Mouse (Mus musculus) CH12.LX (cell line): Measurements from ENCODE around the gene Ssh2. TPM values are rescaled to one million over a fixed set of nuclear protein-coding genes. Genes with fewer than 3 reads are reported as not detected.

Experiments used
- DNase-seq: peaks from one replicate; pipeline ENCODE4 v3.0.0-alpha.2; 2013; ENCODE audit errors: extremely low read depth
- H3K27ac ChIP-seq: 2 replicates; pipeline ENCODE4 v1.5.1; 2012; ENCODE audit warnings: low read depth, mild to moderate bottlenecking, control low read depth, moderate library complexity; ENCODE audit not compliant: insufficient read depth
- H3K27me3 ChIP-seq: replicated peaks from 2 replicates; pipeline ENCODE3; 2012; ENCODE audit warnings: inconsistent platforms
- H3K36me3 ChIP-seq, 2 experiments: replicated peaks in 1 of 2; 2 replicates each; pipeline versions ENCODE3 to v1.6.1; 2012; ENCODE audit warnings: inconsistent platforms in 1 of 2, low read length in 1 of 2, mild to moderate bottlenecking in 1 of 2, mixed read lengths in 1 of 2, moderate library complexity in 1 of 2; ENCODE audit not compliant: control insufficient read depth in 1 of 2, insufficient read depth in 1 of 2
- H3K4me1 ChIP-seq, 2 experiments: 2 replicates each; pipeline ENCODE4 v1.6.1; 2012; ENCODE audit warnings: inconsistent platforms in 1 of 2, moderate library complexity in 1 of 2; ENCODE audit not compliant: insufficient read depth in 2 of 2, control insufficient read depth in 1 of 2
- H3K4me2 ChIP-seq: 2 replicates; pipeline ENCODE4 v1.6.1; 2012; ENCODE audit warnings: low read depth, mild to moderate bottlenecking, control low read depth; ENCODE audit not compliant: poor library complexity, insufficient read depth, severe bottlenecking
- H3K4me3 ChIP-seq, 3 experiments: fragments of 150-350 bp in 1 of 3; sonication (generic) in 1 of 3; replicated peaks in 1 of 3; 2 replicates each; pipeline versions ENCODE3 to v1.5.1; 2011 to 2012; ENCODE audit warnings: low read depth in 2 of 3, low read length in 2 of 3, mild to moderate bottlenecking in 2 of 3, moderate library complexity in 2 of 3, control low read depth in 1 of 3, improper control_type of control experiment in 1 of 3, inconsistent platforms in 1 of 3, mixed read lengths in 1 of 3; ENCODE audit not compliant: poor library complexity in 1 of 3
- H3K79me2 ChIP-seq: replicated peaks from 2 replicates; pipeline ENCODE4 v1.6.1; 2012; ENCODE audit warnings: mild to moderate bottlenecking, moderate library complexity; ENCODE audit not compliant: control insufficient read depth, poor library complexity, insufficient read depth, severe bottlenecking; ENCODE audit errors: extremely low read depth
- H3K9ac ChIP-seq: 2 replicates; pipeline ENCODE4 v1.6.1; 2012; ENCODE audit warnings: low read depth, mild to moderate bottlenecking, control low read depth, moderate library complexity; ENCODE audit not compliant: insufficient read depth
- H3K9me3 ChIP-seq: replicated peaks from 2 replicates; pipeline ENCODE3; 2012; ENCODE audit warnings: low read length, inconsistent platforms, mixed read lengths
- CHD2 ChIP-seq: IDR thresholded peaks from 2 replicates; pipeline ENCODE4 v1.6.1; 2011; ENCODE audit warnings: low read length, improper control_type of control experiment
- CTCF ChIP-seq, 2 experiments: IDR thresholded peaks in 1 of 2; conservative IDR thresholded peaks in 1 of 2; 2 replicates each; pipeline ENCODE4 v1.5.1; 2011 to 2012; ENCODE audit warnings: low read depth in 2 of 2, low read length in 2 of 2, improper control_type of control experiment in 1 of 2, inconsistent platforms in 1 of 2, mild to moderate bottlenecking in 1 of 2, moderate library complexity in 1 of 2
- E2F4 ChIP-seq: IDR thresholded peaks from 2 replicates; pipeline ENCODE4 v1.6.1; 2011; ENCODE audit warnings: low read depth, low read length, improper control_type of control experiment; ENCODE audit not compliant: insufficient replicate concordance
- EP300 ChIP-seq: IDR thresholded peaks from 2 replicates; pipeline ENCODE4 v1.6.1; 2011; ENCODE audit warnings: low read length, improper control_type of control experiment
- ETS1 ChIP-seq: conservative IDR thresholded peaks from 2 replicates; pipeline ENCODE4 v1.6.1; 2012; ENCODE audit warnings: low read depth, mild to moderate bottlenecking, inconsistent platforms, low read length, improper control_type of control experiment, moderate library complexity
- HCFC1 ChIP-seq: IDR thresholded peaks from 2 replicates; pipeline ENCODE4 v1.6.1; 2012; ENCODE audit warnings: low read depth, mild to moderate bottlenecking, inconsistent platforms, low read length, improper control_type of control experiment
- IRF4 ChIP-seq: IDR thresholded peaks from 2 replicates; pipeline ENCODE4 v1.6.1; 2014; ENCODE audit warnings: low read depth, mild to moderate bottlenecking, inconsistent platforms, low read length, improper control_type of control experiment
- KAT2A ChIP-seq: IDR thresholded peaks from 2 replicates; pipeline ENCODE4 v1.6.1; 2012; ENCODE audit warnings: low read length, improper control_type of control experiment, inconsistent platforms; ENCODE audit not compliant: insufficient replicate concordance
- MAX ChIP-seq: IDR thresholded peaks from 2 replicates; pipeline ENCODE4 v1.6.1; 2011; ENCODE audit warnings: low read length, improper control_type of control experiment
- MAZ ChIP-seq: IDR thresholded peaks from 2 replicates; pipeline ENCODE4 v1.6.1; 2012; ENCODE audit warnings: low read depth, mild to moderate bottlenecking, inconsistent platforms, low read length, improper control_type of control experiment, moderate library complexity
- MXI1 ChIP-seq: IDR thresholded peaks from 2 replicates; pipeline ENCODE4 v1.6.1; 2011; ENCODE audit warnings: mild to moderate bottlenecking, low read depth, low read length, improper control_type of control experiment
- NRF1 ChIP-seq: IDR thresholded peaks from 2 replicates; pipeline ENCODE4 v1.6.1; 2014; ENCODE audit warnings: low read depth, mild to moderate bottlenecking, inconsistent platforms, low read length, improper control_type of control experiment, moderate library complexity
- POLR2A ChIP-seq: IDR thresholded peaks from 2 replicates; pipeline ENCODE4 v1.6.1; 2011; ENCODE audit warnings: low read depth, mild to moderate bottlenecking, improper control_type of control experiment, low read length
- POLR2AphosphoS2 ChIP-seq: IDR thresholded peaks from 2 replicates; pipeline ENCODE4 v1.6.1; 2011; ENCODE audit warnings: low read depth, low read length, improper control_type of control experiment
- RAD21 ChIP-seq: IDR thresholded peaks from 2 replicates; pipeline ENCODE4 v1.6.1; 2011; ENCODE audit warnings: low read depth, mild to moderate bottlenecking, low read length, improper control_type of control experiment, moderate library complexity
- SIN3A ChIP-seq: IDR thresholded peaks from 2 replicates; pipeline ENCODE4 v1.6.1; 2012; ENCODE audit warnings: low read length, improper control_type of control experiment, inconsistent platforms
- TBP ChIP-seq: conservative IDR thresholded peaks from 2 replicates; pipeline ENCODE4 v1.6.1; 2011; ENCODE audit warnings: low read depth, low read length, improper control_type of control experiment
- TCF12 ChIP-seq: IDR thresholded peaks from 2 replicates; pipeline ENCODE4 v1.6.1; 2014; ENCODE audit warnings: low read depth, mild to moderate bottlenecking, inconsistent platforms, low read length, improper control_type of control experiment
- USF1 ChIP-seq: IDR thresholded peaks from 2 replicates; pipeline ENCODE4 v1.6.1; 2014; ENCODE audit warnings: low read depth, mild to moderate bottlenecking, inconsistent platforms, low read length, improper control_type of control experiment
- USF2 ChIP-seq: conservative IDR thresholded peaks from 2 replicates; pipeline ENCODE4 v1.6.1; 2011; ENCODE audit warnings: low read depth, low read length, improper control_type of control experiment
- ZMIZ1 ChIP-seq: IDR thresholded peaks from 2 replicates; pipeline ENCODE4 v1.6.1; 2012; ENCODE audit warnings: low read depth, mild to moderate bottlenecking, inconsistent platforms, low read length, improper control_type of control experiment
- ZNF384 ChIP-seq: IDR thresholded peaks from 2 replicates; pipeline ENCODE4 v1.6.1; 2012; ENCODE audit warnings: low read depth, low read length, improper control_type of control experiment, inconsistent platforms
- dilution Hi-C: fragments of 300-500 bp; cut with MboI; formaldehyde crosslinking; loops from 2 replicates; pipeline ENCODE4 v1.14.3; 2020; ENCODE audit warnings: low sequenced_read_pairs; ENCODE audit not compliant: extremely low pct_unique_long_range_greater_than_20kb, extremely low pct_ligation_motif_present
- in situ Hi-C: fragments of 300-500 bp; cut with MboI; formaldehyde crosslinking; loops from 3 replicates; pipeline ENCODE4 v1.14.3; 2019; ENCODE audit warnings: low sequenced_read_pairs, low pct_ligation_motif_present, low pct_unique_long_range_greater_than_20kb, mixed read lengths
- polyA plus RNA-seq: library from polyadenylated mRNA; unstranded; fragments of >175 nt; gene quantifications from 2 replicates; pipeline ENCODE4 v1.2.1, GENCODE M21; 2012; ENCODE audit warnings: low read depth; ENCODE audit not compliant: insufficient read length
- total RNA-seq, 2 experiments: library from RNA; depleted of rRNA; stranded (reverse); fragments of 300-350 nt in 1 of 2; fragments of >200 nt in 1 of 2; gene quantifications; 2 replicates each; pipeline ENCODE4 v1.2.3; 2012 to 2014

Ssh2 gene
- total and polyA plus RNA-seq, 3 experiments: 5.9 to 14.6 (median 6.3) TPM

DNA sequence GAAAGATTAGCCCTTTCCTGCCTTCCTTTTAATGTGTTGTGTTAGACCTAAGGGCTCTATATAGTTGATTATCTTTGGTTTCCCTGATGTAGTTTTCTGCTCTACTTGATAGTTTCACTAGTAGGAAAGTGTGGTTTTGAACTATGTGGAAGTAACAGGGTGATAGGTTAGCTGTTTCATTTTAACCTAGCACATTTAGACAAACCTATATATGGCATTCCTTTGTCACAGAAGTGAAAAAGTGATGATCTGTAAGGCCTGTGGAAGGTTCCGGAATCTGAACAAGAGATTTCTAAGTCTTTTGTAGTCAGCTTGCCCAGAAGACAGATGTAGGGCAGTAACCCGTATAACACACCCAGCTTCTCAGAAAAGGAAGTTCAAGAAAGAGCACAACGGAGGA, 155.0 kb downstream of the Ssh2 start:
- TF ChIP-seq RAD21 (no peak), ZMIZ1 (no peak), KAT2A (no peak), E2F4 (no peak), USF2 (no peak), POLR2AphosphoS2 (no peak), EP300 (no peak), USF1 (no peak), IRF4 (no peak), CHD2 (no peak), HCFC1 (no peak), POLR2A (no peak), MXI1 (no peak), TCF12 (no peak), ZNF384 (no peak), MAZ (no peak)
- TF ChIP-seq, all 38 proteins: peak for 0
- Histone ChIP-seq H3K9me3 (no peaks in the 10 kb centered on the region), H3K9ac (no peak overlapping the region), H3K36me3 (peaks cover 0 to 3% of the 10 kb centered on the region in 2 experiments), H3K4me1 (peaks cover 3 to 29% of the 10 kb centered on the region in 2 experiments; a peak in 3 of 4 replicates), H3K4me3 (no peak overlapping the region), H3K4me2 (no peak overlapping the region), H3K79me2 (no peaks in the 10 kb centered on the region), H3K27me3 (no peaks in the 10 kb centered on the region), H3K27ac (no peak overlapping the region)
- in situ Hi-C loops: no loop called here
- no peak for DNase-seq
- dilution Hi-C loops: no loop called here

DNA sequence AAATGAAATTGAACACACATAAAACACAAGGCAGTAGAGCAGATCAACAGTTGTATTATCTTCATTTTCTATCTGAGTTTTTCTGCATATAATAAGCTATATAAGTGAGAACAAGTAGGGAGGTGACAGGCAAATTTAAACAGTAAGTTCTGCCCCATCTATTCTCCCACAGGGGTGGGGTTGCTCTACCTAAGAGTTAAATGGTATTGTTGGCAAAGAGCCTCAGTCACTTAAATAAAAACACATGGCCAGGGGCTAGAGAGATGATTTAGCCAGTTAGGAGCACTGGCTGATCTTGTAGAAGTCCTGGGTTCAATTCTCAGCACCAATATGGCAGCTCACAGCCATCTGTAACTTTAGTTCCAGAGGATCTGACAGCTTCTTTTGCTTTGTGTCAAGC, 155.6 kb downstream of the Ssh2 start:
- TF ChIP-seq SIN3A: no peak
- TF ChIP-seq USF1: no peak
- TF ChIP-seq TBP: no peak
- TF ChIP-seq NRF1: no peak
- TF ChIP-seq ETS1: no peak
- no peak for TF ChIP-seq MAX
- no peak for TF ChIP-seq CTCF (conservative IDR thresholded peaks at IDR 0.05 in 1 of 2, IDR thresholded peaks at IDR 0.05 in 1 of 2; ENCODE audit: low read depth in 2 of 2, low read length in 2 of 2)
- TF ChIP-seq, all 38 proteins: peak for 0
- Histone ChIP-seq H3K27ac (no peak overlapping the region), H3K36me3 (peaks cover 0 to 5% of the 10 kb centered on the region in 2 experiments), H3K9ac (no peak overlapping the region), H3K79me2 (no peaks in the 10 kb centered on the region), H3K27me3 (no peaks in the 10 kb centered on the region), H3K4me3 (no peak overlapping the region), H3K9me3 (no peaks in the 10 kb centered on the region), H3K4me1 (peaks cover 3 to 29% of the 10 kb centered on the region in 2 experiments; a peak in 3 of 4 replicates), H3K4me2 (no peak overlapping the region; the same call in 1 of the 2 replicates)
- dilution Hi-C loops: no loop called here
- DNase-seq: no peak
- in situ Hi-C loops: no loop called here
